Mouse (Mus musculus) thymus, postnatal 0 days (tissue): Measurements from ENCODE around the gene Hvcn1. TPM values are rescaled to one million over a fixed set of nuclear protein-coding genes. Genes with fewer than 3 reads are reported as not detected.

Source experiments
- polyA plus RNA-seq: library from polyadenylated mRNA; unstranded; fragments of >200 nt; fragmentation: Nextera tagmentation; extraction: Ambion mirVana; gene quantifications from 2 replicates; pipeline ENCODE4 v1.2.1, GENCODE M21; 2015

Gene Hvcn1
- polyA plus RNA-seq, 1 experiment from 2014 or later, result 22.3 TPM

Other genes with a start within 250 kb of the Hvcn1 start
- 0.14 and 0.17 TPM in 2 replicates for gene Cux2, start 156.7 kb upstream of the Hvcn1 start, polyA plus RNA-seq
- 1.3 and 1.7 TPM in 2 replicates for gene Myl2, start 105.9 kb upstream of the Hvcn1 start, polyA plus RNA-seq
- 0.33 and 0.40 TPM in 2 replicates for gene Ccdc63, start 66.0 kb upstream of the Hvcn1 start, polyA plus RNA-seq
- gene Ppp1cc, start 48.5 kb upstream of the Hvcn1 start, polyA plus RNA-seq, result 321 and 340 TPM in 2 replicates
- gene Tctn1, start 57.7 kb downstream of the Hvcn1 start, polyA plus RNA-seq, result 1.8 and 3.3 TPM in 2 replicates
- gene Pptc7, start 77.6 kb downstream of the Hvcn1 start, polyA plus RNA-seq, result 23.8 and 34.3 TPM in 2 replicates
- 11.5 and 12.3 TPM in 2 replicates for gene Rad9b, start 147.4 kb downstream of the Hvcn1 start, polyA plus RNA-seq
- gene Vps29, start 147.6 kb downstream of the Hvcn1 start, polyA plus RNA-seq, result 198 and 215 TPM in 2 replicates
- 91.2 and 93.3 TPM in 2 replicates for gene Gpn3, start 165.1 kb downstream of the Hvcn1 start, polyA plus RNA-seq
- gene Fam216a, start 165.6 kb downstream of the Hvcn1 start, polyA plus RNA-seq, result 91.0 and 92.1 TPM in 2 replicates
- 238 TPM in 2 replicates for gene Arpc3, start 185.1 kb downstream of the Hvcn1 start, polyA plus RNA-seq
- 36.5 and 39.7 TPM in 2 replicates for gene Anapc7, start 214.9 kb downstream of the Hvcn1 start, polyA plus RNA-seq